Mouse (Mus musculus) left cerebral cortex, postnatal 10 days (tissue): ENCODE results near the gene Zmiz1. TPM values are rescaled to one million over a fixed set of nuclear protein-coding genes. Genes with fewer than 3 reads are reported as not detected.
A peak's percentile ranks its signal among the peaks of the same experiment; 100 is the strongest.

Experiments used
- DNase-seq, 2 experiments: peaks; one replicate each; pipeline ENCODE4 v3.0.0; 2021 to 2022; ENCODE audit warnings: low spot score in 2 of 2, mixed read lengths in 1 of 2; ENCODE audit errors: extremely low spot score in 1 of 2
- intact Hi-C: fragments of 180-260 bp; cut with DNase I; formaldehyde crosslinking; loops from one replicate; pipeline ENCODE4 v1.15.1; 2025
- total RNA-seq, 2 experiments: library from RNA; stranded (reverse); gene quantifications; 2 replicates each; pipeline ENCODE4 v1.2.3; 2021

Zmiz1 gene
- total RNA-seq, 2 experiments from 2014 or later: 105 to 106 TPM

- intact Hi-C loops: no loop called here
- DNase-seq: no peak
Observed at GRCm38 (mm10) chr14:25501481-25501880, 42.5 kb downstream of the Zmiz1 start.

GRCm38 (mm10) chr14:25502355-25502754 is 43.4 kb downstream of the Zmiz1 start:
- intact Hi-C loops: no loop called here
- no peak for DNase-seq

GRCm38 (mm10) chr14:25504241-25504640 is 45.3 kb downstream of the Zmiz1 start:
- DNase-seq: no peak
- intact Hi-C loops: no loop called here

GRCm38 (mm10) chr14:25505201-25505671 is 46.3 kb downstream of the Zmiz1 start:
- no peak for DNase-seq
- intact Hi-C loops: no loop called here

GRCm38 (mm10) chr14:25508111-25508756 is 49.2 kb downstream of the Zmiz1 start:
- DNase-seq: no peak
- intact Hi-C loops: no loop called here

GRCm38 (mm10) chr14:25508757-25509139 is 49.8 kb downstream of the Zmiz1 start:
- DNase-seq: no peak
- intact Hi-C loops: no loop called here

- intact Hi-C loops: no loop called here
- DNase-seq: no peak
Observed at GRCm38 (mm10) chr14:25509450-25510129, 50.6 kb downstream of the Zmiz1 start.

- intact Hi-C loops: no loop called here
Observed at GRCm38 (mm10) chr14:25510362-25510761, 51.4 kb downstream of the Zmiz1 start.

GRCm38 (mm10) chr14:25510987-25511386 is 52.0 kb downstream of the Zmiz1 start:
- DNase-seq: no peak
- intact Hi-C loops: no loop called here

More at GRCm38 (mm10) chr14:25510362-25510761, 51.4 kb downstream of the Zmiz1 start:
- no peak for DNase-seq

- intact Hi-C loops: no loop called here
- no peak for DNase-seq
Observed at GRCm38 (mm10) chr14:25511564-25511963, 52.6 kb downstream of the Zmiz1 start.

GRCm38 (mm10) chr14:25511967-25512366 is 53.0 kb downstream of the Zmiz1 start:
- no peak for DNase-seq
- intact Hi-C loops: no loop called here

GRCm38 (mm10) chr14:25512803-25513202 is 53.8 kb downstream of the Zmiz1 start:
- intact Hi-C loops: no loop called here
- no peak for DNase-seq

- DNase-seq: no peak
- intact Hi-C loops: no loop called here
Observed at GRCm38 (mm10) chr14:25513496-25513895, 54.5 kb downstream of the Zmiz1 start.

- DNase-seq: no peak
- intact Hi-C loops: no loop called here
Observed at GRCm38 (mm10) chr14:25514943-25515512, 56.0 kb downstream of the Zmiz1 start.

- DNase-seq: peak in 1 of 2 experiments; percentile 72
Observed at GRCm38 (mm10) chr14:25515924-25516323, 56.9 kb downstream of the Zmiz1 start.

GRCm38 (mm10) chr14:25516640-25517591 is 57.9 kb downstream of the Zmiz1 start:
- peak in 1 of 2 experiments; percentile 79 for DNase-seq
- intact Hi-C loops: no loop called here

More at GRCm38 (mm10) chr14:25515924-25516323, 56.9 kb downstream of the Zmiz1 start:
- intact Hi-C loops: no loop called here

GRCm38 (mm10) chr14:25518645-25519044 is 59.7 kb downstream of the Zmiz1 start:
- intact Hi-C loops: no loop called here

GRCm38 (mm10) chr14:25519656-25520055 is 60.7 kb downstream of the Zmiz1 start:
- peak in 1 of 2 experiments; percentile 54 for DNase-seq
- intact Hi-C loops: no loop called here

More at GRCm38 (mm10) chr14:25518645-25519044, 59.7 kb downstream of the Zmiz1 start:
- DNase-seq: no peak

- intact Hi-C loops: no loop called here
- no peak for DNase-seq
Observed at GRCm38 (mm10) chr14:25520589-25520988, 61.6 kb downstream of the Zmiz1 start.
